Mouse (Mus musculus) activated CD4-positive, CD25-positive, alpha-beta regulatory T cell, adult 4 months (primary cell): ENCODE measurements around the gene Arnt2. TPM values are rescaled to one million over a fixed set of nuclear protein-coding genes. Genes with fewer than 3 reads are reported as not detected.

Experiments used
- ATAC-seq: one replicate; pipeline ENCODE4 v1.8.0; 2017
- polyA plus RNA-seq, 2 experiments: library from polyadenylated mRNA; unstranded; fragments of 100-300 nt; shearing (Covaris generic); gene quantifications; one replicate each; pipeline ENCODE4 v1.2.1; 2017

Gene Arnt2
- polyA plus RNA-seq, 2 experiments from 2014 or later, result 1.4 to 3.1 TPM

DNA sequence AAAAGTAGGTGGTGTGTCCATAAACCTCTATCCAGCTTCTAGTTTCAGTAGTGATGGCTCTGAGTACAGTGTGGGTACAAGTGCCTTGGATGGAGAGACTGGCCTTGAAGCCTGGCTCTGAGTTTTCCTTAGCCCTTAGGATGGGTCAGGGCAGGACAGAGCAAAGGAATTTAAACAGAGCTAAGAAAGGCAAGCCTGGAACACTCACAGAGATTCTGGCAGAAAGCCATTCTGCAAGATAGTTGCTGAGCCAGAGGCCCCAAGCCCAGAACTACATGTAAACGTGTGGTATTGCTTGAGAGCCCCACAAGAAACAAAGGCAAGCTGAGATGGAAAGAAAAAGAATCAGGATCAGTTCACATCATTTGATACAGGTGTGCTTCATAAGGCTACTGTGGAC lies 70.8 kb downstream of the Arnt2 start:
- no peak for ATAC-seq

DNA sequence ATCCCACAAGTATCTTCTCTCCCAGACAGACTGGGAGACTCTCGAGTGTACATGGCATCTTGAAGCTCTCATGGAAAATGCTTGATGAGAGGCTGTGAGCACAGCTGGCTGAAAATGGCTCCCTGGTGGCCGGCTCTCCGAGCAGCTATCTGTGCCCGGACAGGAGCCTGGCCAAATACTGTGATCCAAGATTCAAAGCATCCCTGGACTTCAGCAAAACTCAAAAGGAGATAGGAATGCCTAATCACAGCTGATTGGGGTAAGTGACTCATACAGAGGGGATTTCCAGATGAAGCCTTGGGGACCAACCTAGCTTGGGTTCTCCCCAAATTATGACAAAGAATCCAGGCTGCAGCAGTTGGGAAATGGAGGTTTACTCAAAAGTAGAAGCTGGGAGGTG lies 72.2 kb downstream of the Arnt2 start:
- no peak for ATAC-seq

DNA sequence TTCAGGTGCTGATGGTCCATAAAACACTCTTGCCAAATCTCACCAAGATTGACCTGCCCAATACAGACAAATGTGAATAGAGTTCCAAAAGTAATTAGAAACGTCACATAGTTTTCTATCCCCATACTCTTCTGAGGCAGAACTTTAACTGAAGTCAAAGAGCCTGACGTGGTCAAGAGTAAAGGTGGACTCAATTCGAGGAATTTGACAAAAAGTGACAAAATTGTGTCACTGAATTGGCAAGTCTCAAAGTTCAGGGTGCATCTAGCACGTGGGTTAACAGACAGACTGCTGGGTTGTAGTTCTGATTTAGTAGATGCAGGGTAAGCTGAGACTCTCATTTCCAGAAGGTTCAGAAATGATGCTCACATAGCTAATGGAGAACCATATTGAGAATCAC lies 73.1 kb downstream of the Arnt2 start:
- no peak for ATAC-seq

DNA sequence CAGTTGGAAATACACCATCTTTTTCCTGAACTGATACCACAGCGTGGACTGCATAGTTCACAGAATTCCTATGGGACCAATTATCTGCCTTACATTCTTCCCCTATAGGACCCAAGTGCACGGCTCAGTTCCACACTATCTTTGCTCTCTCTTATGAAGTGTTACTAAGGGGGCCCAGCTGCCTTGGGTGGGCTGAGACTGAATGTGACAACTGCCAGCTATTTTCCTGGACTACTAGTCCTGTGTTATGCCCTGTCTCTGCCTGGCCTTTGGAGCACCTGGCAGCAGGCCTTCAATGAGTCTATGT lies 73.4 kb downstream of the Arnt2 start:
- ATAC-seq, result no peak

DNA sequence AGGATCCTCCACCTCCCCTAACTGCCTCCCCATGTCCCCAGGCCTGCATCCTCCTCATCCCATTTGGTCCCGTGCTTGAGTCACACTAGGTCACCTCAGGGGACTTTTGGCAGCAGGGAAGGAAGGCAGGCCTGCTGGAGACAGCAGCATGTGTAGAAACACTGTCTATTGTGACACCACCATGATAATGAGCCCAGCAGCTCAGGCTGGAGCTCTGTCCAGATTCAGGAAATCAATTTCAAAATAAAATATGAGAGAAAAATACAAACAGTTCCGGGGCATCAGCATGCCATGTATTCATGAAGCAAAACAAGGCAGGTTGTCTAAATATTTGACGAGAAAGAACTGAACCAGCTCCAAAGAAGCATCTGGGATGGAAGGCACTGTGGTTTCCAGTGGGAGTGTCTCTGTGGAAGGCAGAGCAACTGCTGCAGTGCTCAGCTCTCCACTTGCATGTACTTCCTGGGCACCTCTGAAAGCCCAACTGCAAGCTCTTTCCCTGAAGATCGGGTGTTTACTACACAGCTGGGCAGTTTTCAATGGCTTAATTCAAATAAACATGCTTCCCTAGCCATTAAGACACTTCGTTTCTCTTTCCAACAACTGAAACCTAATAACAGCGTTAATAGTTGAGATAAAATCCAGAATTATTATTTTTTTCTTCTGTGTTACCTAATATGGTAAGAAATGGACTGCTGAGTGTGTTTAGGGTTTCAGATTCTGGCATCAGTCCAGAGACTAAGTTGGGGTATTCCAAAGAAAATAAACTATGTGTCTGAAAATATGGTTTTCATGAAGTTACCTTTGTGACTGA lies 74.0 kb downstream of the Arnt2 start:
- ATAC-seq, result no peak

DNA sequence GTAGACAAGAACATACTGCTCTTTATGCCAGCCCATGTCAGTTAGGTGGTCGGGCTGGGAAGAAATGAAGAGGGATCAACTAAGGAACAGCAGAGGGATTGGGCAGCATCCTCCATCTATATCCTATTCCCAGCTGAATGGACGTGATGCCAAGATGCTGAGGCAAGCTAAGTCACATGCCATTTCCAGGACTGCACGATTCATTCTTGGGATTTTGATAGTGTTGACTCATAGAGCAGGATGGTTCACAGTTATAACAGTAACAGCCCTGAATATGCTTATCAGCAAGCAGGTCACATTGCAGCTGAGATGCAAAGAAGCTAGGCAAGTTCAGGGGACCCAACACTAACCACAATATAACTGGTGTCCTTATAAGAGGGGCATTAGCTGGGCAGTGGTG lies 76.0 kb downstream of the Arnt2 start:
- no peak for ATAC-seq

DNA sequence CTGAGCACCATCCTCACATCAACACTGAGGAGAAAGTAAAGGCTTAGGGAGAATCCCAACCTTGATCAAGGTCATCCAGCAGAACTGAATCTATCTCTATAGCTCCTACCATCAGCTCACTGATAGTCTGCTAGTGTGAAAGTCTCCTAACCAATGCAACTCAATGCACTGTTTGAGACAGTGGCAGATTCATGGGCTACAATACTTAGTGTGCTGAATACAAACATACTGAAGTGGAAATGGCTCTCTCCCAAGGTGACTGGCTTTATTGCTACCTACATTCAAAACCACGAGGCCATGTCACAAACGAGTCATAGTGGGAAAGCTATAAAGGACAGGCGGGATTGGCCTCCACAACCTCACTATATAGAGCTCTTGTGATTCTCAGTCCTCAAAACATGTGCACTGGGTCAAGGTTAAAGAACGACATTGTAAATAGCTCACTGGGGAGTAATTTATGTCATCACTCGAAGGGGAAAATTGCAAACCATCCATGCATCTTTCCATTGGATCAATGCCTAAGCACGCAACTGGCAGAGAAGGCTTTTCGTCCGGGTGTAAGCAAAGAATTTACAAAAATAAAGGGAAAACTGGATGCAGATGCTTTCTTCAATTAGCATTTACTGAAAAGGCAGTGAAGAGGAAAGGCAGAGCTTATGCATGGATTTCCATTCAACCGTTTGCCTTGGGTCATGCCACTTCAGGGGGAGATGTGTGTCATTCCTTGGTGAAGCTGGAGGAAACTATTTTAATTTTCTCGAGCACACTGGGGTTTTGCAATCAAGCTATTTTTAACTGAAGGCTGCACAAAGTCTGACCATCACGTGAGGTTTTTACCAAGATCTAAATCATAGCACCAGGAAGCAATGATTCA lies 77.4 kb downstream of the Arnt2 start:
- ATAC-seq, result no peak

DNA sequence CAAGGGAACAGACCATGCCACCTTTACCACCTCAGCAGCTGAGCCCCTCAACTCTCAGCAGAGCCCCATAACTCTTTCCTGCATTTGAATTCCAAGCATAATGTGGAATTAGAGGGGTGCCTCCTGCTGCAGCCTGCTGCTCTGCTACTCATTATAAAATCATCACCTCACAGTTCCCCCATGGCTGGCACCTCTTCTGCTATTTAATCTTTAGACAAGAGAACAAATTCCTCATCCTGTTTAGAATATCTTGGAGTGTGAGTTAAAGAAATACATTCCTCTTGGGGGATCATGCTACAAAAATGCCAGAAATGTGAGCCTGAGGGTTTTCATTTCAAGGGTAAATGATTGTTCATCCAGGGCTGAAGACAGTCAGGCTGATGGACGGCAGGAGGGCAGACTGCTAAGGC lies 80.8 kb downstream of the Arnt2 start:
- no peak for ATAC-seq

DNA sequence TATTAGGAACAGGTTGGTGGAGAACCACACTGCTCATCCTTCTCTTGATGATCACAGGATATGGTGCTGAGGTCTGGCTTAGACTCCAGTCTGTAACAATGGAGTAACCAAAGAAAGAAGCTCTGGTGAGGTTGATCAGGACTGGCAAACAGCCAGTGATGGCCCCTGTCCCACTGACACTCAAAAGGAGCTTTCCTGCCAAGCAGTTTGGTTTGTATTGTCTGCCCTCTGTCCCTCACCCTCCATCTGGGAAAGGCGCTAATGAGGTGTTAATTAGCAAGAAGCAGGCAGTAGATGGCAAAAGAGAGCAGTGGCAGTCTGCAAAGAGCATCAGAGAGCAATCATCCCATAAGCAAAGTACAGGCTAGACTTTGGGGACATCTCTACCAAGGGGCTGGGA lies 81.2 kb downstream of the Arnt2 start:
- no peak for ATAC-seq

DNA sequence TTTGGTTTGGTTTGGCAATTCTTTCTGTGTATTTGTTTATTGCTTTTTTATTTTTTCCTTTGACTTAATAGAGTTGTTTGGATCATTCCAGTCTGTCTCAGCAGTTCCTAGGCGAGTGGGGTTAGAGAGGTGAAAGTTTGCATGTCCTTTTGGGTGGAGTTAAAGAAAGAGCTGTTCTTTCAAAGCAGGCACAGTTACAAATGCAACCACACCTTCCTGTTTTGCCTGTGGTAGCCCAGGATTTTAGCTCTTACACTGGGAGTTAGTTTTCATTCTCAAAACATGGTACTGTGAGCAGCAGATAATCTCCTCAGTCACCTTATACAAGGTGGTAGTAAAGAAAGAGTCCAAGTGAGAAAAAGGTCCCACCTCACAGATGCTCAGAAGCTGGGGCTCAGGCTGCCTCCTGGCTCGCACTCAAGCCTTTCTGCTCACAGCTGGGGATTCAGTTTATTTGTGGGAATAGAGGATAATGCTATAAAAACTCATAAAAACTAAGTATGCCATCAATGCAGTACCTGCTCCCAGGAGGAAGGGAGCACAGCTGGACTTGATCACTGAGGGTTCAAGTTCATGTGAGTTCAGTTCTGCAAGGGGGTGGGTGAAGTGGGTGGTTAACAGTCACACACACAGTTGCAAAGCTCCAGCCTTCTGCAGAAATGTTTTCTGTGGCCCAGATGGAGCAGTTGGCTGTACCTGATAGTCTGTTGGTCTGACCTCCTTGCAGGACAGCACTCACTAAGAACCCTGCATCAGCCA lies 84.2 kb downstream of the Arnt2 start:
- no peak for ATAC-seq

DNA sequence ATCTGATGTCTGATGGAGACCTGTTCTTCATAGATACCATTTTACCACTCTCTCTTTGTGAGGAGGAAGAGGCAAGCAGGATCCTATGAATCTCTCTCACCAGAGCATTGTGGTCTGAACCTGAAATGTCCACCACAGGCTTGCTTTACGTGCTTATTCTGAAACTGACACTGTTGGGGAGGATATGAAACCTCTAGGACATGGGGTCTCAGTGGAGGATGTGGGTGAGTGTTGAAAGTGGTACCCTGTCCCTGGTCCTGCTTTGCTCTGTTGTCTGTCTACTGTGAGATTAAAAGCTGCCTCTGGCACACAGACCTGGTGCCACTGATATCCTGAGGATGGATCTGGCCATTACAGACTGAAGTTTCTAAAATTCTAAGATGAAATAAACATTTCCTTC lies 88.4 kb downstream of the Arnt2 start:
- ATAC-seq, result no peak

DNA sequence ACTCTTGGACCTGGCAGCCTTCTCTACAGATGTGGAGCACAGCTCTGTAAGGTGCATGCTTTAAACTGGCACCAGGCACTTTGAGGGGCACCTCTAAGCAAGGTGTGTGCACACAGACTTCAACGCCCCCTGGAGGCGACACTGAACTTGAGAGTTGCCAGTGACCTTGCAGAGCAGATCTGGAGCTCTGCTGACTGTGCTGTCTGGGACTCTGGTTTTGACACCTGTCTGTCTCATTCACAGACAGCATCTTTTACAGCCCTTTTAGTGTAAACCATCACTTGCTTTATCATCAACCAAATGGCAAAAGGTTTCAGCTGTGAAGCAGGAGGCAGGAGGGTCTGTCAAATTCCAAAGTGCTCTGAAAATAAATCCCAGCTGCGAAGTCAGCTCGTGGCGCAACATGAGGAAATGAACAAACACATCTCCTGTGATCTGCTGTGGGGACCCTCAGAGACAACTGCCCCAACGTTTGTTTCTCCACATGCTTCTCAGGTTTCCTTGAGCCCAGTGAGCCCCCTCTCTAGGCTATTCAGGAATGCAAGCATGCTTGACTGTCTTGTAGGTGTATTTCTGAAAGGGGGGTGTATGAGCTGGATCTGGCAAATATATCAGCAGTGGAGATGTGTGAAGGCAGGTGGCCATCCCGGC lies 94.5 kb downstream of the Arnt2 start:
- ATAC-seq, result no peak

DNA sequence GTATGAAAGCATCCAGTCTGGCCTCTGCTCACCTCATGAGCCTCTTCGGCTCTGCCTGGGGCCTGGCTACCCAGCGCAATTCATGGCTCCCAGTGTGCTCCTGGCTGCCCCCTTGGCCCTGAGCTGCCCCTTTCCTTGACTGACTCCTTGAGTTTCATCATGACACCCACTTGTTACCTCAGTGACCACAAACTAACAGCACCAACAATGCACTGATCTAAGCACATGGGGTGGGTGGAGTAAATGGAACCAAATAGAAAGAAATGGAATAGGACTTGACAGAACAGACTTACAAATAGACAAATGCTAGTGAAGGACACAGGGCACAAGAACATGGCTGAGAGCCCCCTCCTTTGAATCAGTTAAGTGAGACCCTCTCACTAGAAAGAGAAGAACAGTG lies 95.2 kb downstream of the Arnt2 start:
- ATAC-seq, result no peak

DNA sequence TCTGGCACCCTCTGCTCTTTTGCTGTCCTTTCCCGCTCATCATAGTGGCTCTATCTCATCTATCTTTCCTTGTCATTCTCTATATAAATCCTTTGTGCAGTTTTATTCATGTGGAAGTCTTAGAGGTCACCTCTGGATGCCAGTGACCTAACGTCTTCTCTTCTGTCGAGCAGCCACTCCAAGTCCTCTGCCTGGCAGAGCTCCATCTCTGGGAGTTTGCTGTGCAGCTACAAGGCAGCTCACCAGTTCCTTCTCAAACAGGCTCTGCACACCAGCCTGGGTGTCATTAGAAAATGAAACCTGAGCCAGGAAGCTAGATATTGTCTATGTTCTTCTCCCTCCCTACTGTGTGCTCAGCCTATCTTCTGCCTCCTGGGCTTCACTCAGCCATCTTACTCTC lies 98.4 kb downstream of the Arnt2 start:
- no peak for ATAC-seq

DNA sequence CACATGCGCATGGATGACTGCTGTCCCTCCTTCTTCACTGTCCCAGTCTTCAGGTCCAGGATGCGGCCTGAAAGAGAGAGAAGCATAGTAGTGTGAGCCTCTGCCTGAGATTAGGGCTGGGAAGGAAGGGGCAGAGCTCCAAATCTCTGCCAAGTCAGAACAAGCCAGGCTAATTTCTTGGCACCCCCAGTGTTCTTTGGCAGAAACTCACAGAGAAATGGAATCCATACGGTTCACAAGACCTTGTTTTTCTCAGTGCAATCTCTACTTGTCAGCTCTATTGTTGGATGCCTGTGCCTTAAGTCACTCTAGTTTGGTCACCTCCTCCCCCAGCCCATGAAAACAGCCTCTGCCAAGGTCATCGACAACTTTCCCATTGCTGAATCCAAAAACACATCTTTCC lies 99.1 kb downstream of the Arnt2 start:
- no peak for ATAC-seq

DNA sequence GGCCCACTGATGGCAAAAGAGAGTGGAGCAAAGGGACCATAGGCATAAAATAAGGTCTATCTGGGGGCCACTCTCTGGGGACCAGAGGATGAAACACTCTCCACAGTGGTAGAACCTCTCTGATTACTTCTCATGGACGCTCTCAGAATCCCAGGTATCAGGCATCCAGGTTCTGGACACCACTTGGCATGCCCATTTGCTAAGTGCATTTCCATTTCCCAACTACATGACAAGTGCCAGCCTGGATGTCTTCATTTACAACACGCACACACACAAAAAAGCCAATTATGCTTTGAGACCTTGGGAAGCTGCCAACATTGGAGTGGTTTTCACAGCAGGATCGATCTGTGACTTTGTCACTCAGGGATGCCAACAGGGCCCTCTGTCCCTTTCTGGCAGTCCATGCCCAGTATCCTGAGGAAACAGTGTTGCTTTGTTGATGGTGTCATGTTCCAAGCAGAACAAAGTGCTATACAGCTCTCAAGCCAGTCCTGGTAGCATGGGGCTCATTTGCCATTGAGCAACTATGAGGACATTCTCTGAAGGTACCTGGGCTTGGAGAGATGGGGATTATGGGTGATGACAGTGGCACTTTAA lies 102.5 kb downstream of the Arnt2 start:
- ATAC-seq, result no peak

DNA sequence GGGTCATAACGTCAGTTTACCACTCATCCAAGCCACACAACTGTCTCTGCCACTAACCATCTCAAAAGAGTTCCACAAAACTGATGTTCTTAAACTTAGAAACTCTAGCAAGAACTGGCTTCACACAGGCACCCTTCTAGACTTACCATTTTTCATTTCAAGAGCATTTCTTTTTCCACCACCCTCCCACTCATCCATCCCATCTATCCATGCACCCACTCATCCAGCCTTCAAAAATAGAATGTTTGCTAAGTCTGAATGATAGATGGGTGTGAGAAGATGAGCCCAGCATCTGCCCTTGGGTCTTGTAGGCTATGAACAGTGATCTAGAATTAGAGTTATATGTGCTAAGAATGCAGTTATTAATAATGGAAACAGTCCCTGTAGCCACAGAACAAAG lies 109.7 kb downstream of the Arnt2 start:
- no peak for ATAC-seq

DNA sequence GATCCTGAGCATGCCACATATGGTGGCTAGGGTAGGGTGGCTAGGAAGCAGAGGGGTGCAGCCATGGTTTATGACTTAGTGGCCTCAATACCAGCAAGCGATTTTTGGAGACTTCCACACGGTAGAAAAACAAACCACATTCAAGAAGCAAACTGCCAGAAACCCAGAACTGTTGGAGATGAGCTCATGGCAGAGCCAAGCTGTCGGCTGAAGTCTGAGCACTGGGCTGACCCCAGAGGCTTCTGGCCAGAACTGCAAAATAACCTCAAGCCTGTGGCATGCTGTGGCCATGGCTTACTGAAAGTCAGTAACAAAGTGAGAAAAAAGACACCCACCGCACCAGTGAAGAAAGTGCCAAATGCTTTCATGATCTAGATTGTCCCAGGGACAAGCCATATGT lies 110.4 kb downstream of the Arnt2 start:
- no peak for ATAC-seq

DNA sequence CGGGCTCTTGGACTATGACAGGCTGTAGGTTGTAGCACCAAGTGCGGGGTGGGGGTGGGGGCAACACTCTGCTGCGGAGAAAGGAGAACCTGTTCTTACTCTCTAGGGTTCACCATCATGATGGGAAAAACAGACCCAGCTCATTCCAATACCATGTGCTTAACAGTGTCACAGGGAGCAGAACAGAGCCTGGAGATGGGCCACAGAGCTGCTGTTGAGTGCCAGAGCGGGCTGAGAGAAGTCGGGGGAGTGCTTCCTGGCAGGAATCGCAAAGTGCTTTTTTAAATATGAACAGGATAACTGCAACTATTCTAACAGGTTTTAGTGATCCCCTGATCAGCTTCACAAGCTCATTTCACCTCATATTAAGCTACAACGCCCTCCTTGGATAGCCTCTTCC lies 116.9 kb downstream of the Arnt2 start:
- ATAC-seq, result no peak

DNA sequence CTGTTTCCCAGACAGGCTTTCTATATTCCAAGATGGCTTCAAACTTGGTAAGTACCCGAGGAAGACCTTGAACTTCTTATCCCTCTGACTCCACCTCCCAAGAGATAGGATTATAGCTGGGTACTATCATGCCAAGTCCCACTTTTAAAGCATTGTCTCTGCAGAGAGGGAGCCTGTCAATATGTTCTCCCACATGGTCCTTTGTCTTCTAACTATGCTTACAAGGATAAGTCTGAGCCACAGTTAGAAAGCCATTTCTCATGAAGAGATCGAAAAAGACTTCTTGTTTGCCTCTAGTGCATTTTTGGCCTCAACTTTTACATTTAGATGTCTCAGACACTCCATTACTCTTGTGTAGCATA lies 122.8 kb downstream of the Arnt2 start:
- no peak for ATAC-seq

DNA sequence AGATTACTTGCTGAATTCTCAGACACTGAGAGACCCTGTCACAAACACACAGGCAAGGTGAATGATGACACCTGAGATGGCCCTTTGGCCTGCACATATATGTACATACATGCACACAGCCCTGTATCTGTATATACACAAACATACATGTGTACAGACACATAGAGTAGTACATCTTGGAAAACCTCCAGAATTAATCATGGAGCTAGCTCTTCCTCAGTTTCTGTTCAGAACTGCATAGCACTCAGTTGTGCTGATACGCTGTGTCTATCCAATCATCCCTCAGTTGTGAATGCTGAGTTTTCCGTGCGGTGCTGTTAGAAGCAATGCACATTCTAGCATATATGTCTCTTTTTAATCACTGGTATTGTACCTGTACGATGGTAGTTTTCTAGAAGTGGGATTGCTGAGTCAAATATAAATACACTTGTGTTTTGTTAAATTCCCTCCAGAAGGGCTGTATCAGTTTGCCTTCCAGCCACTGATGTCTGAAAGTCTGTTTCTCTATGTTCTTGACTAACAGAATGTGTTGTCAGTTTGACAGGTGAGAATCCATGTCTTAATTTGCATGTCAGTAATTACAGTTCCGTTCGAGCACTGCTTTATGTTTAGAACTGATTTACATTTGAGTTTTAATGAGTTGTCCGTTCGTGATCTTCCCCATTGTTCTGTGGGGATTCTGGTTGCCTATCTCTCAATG lies 123.3 kb downstream of the Arnt2 start:
- no peak for ATAC-seq

DNA sequence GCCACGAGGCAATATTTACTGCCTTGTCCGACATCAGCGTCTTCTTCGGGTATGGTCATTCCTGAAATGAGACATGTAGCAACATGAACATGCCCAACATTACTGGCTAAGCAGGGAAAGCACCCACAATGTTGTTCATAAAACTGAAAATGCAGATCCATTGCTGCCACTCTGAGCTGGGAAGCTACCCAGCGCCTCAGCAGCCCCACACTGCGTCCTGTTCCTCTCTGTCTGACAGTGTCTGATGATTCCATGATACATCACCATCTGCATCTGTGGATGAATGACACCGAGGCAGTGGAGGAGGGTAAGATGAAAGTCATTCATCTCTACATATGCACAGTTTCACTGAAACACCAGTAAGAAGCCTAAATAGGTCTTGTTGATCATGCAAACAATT lies 124.2 kb downstream of the Arnt2 start:
- ATAC-seq, result no peak
